Mouse (Mus musculus) lung, adult 2 months (tissue): ENCODE data around the gene Lrrtm3.

ENCODE experiments used
- CTCF ChIP-seq: fragments of 200-500 bp; IDR thresholded peaks from 2 replicates; pipeline ENCODE4 v1.5.1; 2011; ENCODE audit warnings: mild to moderate bottlenecking, low read length, control low read depth; ENCODE audit not compliant: insufficient read depth
- POLR2A ChIP-seq: fragments of 200-500 bp; IDR thresholded peaks from 2 replicates; pipeline ENCODE4 v1.6.1; 2011; ENCODE audit warnings: low read depth, mild to moderate bottlenecking, control low read depth, low read length, borderline replicate concordance; ENCODE audit errors: extremely low read depth

GRCm38 (mm10) chr10:64030901-64031300 lies 59.2 kb downstream of the Lrrtm3 start:
- TF ChIP-seq CTCF (no peak), POLR2A (no peak)
